Mouse (Mus musculus) ZHBTc4 (cell line): ENCODE measurements at regions not wholly inside any gene's neighbourhood (a gene's known extent, or its start where the extent isn't known, plus 50 kb on each side); places are given as distances from the start of the nearest gene placed in this dataset.

ENCODE experiments used
- DNase-seq: peaks from one replicate; pipeline ENCODE4 v3.0.0-alpha.2; 2011; ENCODE audit warnings: low read depth, low spot score

DNA sequence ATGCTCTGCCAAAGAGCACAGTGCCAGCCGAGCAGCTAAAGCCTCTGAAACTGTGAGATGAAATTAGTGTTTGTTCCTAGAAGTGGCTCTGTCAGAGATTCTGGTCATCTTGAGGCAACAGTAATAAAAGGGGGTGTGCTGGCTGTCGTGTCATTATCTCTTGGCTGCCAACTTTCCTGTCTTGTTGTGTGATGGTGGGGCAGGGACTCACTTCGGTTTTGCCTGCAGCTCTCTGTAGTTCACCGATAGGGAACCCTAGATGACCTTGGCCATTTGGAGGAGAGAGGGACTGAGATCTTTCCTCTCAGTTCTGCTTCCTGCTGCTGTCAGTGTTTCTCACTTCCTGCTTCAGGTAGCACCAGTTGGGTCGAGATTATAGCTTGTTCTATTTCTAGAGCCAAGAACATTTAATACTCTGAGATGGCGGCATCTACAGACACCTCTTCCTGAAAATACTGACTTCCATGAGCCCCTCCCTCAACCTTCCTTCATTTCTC lies 159.8 kb upstream of the Kbtbd8 start:
- no peak for DNase-seq

GRCm38 (mm10) chr6:94954580-94954979 lies 162.5 kb upstream of the Kbtbd8 start:
- no peak for DNase-seq

DNA sequence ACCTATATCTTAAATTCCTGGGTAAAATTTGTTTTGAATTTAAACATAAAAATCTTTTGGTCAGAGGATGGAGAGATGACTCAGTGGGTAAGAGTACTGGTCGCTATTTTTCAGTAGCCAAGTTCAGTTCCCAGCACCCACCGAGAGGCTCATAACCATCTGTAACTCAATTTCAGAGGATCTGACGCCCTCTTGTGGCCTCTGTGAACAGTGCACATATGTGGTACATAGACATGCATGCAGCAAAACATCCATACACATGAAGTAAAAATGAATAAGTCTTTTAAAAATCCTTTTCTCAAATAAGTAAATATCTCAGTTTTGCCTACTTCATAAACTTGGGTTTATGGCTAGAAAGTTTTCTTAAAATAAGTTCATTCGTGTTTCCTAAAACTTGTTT lies 163.4 kb upstream of the Kbtbd8 start:
- DNase-seq, result peak; percentile 27

GRCm38 (mm10) chr6:94951971-94952768 lies 164.9 kb upstream of the Kbtbd8 start:
- peak; percentile 64 for DNase-seq

DNA sequence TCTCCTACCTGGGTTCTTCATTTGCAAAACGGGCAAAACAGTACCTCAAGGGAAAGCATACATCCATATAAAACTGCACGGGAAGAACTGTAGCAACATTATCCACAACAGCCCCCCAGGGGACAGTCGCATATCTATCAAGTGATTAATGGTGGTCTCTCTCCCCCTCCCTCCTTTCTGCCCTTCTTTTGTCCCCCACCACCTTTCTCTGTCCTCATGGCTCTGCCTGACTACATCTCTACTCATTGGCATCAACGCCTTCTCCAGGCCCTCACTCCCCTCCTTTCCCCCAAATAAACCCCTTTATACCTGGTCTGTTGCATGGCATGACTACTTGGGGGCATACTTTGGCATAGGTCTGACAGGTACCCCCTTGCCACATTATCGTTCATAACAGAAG lies 166.1 kb upstream of the Kbtbd8 start:
- no peak for DNase-seq

DNA sequence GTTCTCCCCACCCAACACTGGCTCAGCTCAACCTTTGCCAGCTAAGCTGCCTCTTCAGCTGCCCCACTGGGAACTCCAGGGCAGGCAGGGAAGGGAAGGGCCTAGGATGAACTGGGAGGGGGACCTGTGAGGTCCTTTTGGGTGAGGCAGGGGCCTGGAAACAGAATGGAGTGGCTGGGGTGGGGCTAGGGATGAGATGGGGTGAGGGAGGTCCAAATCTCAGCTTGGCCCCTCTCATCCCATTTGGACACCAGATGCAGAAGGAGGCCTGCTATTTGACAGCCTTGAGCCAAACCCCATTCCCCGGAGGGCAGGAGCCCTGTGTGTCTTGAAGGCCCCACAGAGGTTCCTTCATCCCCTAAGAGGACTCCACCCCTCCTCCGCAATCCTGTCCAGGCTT lies 166.7 kb upstream of the Kbtbd8 start:
- no peak for DNase-seq

DNA sequence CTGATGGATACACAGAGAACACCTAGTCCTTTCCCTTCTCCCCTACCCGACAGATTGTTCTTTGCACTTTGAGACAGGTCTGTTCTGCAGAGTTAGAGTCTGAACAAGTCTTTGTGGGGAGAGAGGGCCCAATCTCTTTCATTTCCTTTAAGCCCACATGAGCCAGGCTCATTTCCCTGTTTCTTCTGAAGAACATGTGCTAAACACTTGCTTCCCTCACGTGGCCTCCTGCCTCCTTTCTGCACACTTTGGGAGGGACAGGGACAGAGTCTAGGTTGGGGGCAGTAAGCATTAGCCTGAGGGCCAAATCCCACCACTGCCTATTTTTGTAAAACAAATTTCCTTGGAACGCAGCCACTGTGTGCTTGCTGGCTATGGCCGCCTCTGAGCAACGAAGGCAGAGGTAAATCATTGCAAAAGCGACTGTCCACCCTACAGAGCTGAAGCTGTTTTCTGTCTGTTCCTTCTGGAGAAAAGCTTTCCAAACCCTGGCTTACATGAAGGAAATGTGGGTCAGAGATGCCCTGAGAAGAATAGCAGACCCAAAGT lies 170.6 kb upstream of the Kbtbd8 start:
- DNase-seq, result no peak

DNA sequence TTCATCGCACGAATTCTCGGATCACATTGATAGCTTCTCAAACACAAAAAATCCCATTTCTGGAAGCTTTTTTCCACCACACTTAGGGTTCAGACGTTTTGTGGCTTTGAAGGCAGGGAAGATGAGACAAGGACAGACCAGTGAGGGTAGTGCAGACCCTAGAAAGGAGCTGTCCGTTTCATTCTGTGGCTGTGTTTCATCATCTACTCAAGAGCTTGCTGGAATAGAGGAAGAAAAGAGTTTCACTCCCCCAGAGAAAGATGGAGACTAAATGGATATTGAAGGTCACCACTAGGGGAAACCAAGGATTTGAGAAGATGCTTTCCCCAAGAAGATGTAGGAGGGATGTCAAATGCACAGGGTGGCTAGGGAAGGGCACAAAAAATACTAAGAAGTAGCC lies 171.3 kb upstream of the Kbtbd8 start:
- no peak for DNase-seq

GRCm38 (mm10) chr6:94944196-94944595 lies 172.8 kb upstream of the Kbtbd8 start:
- DNase-seq, result peak; percentile 29

GRCm38 (mm10) chr6:94938949-94939348 lies 178.1 kb upstream of the Kbtbd8 start:
- DNase-seq, result no peak

GRCm38 (mm10) chr6:94936206-94936605 lies 180.8 kb upstream of the Kbtbd8 start:
- no peak for DNase-seq

GRCm38 (mm10) chr6:94935706-94936105 lies 181.3 kb upstream of the Kbtbd8 start:
- no peak for DNase-seq

DNA sequence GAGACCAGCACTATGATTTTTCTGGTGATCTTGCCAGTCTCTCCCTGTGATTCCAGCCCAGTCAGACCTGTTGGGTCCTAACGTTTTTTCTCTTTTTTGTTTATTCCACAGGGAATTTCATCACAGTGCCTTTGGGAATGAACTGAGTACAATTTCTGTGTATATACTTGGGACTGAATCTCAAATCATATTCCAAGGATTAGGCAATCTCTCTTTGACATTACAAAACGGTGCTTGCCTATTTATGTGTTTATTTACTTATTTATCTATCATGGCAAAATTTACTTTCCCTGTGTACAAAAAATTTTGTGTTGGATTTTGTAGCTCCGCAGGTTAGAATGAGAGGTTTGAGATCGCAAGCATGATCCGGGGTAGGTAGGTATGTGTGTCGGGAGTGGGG lies 189.2 kb upstream of the Kbtbd8 start:
- no peak for DNase-seq

GRCm38 (mm10) chr6:94926652-94927211 lies 190.3 kb upstream of the Kbtbd8 start:
- DNase-seq, result no peak

DNA sequence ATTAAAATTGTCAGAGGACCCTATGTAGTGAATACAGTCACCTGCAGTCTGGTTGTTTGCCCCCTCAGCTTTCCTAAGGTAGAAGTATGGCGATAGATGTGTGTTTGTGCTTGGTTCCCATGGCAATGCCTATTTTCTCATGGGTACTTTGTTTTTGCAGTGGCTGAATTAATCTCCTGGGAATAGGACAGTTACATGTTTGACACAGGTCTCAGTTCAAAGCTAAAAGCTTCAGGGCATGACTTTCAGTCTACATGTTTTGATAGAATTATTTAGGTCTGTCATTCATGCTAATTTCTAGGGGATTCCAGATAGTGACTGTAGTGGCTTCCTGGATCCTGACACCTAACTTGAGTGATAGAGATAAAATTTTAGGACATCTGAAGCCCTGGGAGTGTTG lies 191.6 kb upstream of the Kbtbd8 start:
- DNase-seq, result no peak

DNA sequence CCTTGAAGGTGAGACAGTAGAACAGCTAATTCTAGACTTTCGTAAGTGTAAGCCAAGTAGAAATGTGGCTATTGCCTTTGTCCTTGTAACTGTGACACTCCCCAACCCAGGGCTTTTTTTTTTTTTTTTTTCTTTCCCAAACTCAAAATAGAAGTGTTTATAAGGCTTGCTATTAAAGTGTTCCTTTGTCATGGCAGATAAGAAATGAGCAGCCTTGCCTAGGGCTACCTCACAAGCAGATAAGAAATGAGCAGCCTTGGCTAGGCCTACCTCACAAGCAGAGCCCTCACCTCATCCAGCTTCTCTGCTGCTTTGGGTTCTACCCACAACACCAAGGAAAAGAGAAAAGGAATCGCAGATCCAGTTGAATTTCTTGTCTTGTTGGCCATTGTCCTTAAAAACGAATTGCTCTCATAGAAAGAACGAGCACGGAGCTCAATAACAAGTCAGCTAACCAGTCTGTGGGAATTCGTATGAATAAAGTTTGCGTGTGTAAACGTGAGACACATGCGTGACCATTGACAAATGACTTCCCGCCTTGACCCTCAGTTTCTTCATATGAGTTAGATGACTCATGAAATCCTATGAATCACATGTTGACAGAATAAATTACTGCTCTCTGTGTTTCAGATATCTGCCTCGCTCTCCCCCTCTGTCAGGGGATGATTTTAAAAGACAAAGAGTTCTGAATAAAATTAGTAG lies 192.6 kb upstream of the Kbtbd8 start:
- DNase-seq, result no peak

DNA sequence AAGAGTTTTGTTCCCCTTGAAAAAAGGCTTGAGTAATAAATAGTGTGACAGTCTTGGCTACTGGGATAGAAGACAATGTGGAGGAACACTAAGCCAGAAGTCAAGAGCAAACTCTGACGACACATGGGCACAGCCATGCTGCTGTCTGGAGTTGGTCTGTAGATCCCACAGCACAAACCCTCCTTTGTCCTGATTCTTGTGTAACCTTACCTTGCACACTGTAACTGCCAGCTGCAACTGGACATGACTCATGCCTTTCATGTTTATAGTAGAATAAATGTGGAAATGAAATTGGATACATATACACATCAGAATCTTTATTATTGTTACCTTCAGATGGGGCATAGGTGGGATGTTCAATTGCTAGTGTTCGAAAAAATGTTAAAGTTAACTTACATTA lies 195.3 kb upstream of the Kbtbd8 start:
- no peak for DNase-seq

DNA sequence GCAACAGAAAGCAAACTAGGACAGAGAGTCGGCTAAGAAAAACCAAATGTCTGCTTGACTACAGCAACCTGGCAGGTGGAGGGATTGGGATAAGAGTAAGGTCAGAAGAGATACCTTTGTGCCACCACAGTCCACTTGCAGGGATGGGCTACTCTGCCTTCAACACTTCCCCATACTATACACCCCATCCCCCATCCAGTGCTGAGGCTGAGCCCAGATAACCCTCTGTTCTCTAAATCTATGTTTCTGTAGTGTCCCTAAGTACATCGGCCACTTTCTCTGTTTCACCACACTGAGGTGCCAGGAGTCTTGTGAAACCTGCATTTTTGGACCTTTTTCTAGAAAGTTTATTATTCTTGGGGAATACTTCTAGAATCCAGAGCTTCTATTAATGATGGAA lies 196.3 kb upstream of the Kbtbd8 start:
- DNase-seq, result no peak

GRCm38 (mm10) chr6:94919194-94919743 lies 197.8 kb upstream of the Kbtbd8 start:
- DNase-seq, result no peak

DNA sequence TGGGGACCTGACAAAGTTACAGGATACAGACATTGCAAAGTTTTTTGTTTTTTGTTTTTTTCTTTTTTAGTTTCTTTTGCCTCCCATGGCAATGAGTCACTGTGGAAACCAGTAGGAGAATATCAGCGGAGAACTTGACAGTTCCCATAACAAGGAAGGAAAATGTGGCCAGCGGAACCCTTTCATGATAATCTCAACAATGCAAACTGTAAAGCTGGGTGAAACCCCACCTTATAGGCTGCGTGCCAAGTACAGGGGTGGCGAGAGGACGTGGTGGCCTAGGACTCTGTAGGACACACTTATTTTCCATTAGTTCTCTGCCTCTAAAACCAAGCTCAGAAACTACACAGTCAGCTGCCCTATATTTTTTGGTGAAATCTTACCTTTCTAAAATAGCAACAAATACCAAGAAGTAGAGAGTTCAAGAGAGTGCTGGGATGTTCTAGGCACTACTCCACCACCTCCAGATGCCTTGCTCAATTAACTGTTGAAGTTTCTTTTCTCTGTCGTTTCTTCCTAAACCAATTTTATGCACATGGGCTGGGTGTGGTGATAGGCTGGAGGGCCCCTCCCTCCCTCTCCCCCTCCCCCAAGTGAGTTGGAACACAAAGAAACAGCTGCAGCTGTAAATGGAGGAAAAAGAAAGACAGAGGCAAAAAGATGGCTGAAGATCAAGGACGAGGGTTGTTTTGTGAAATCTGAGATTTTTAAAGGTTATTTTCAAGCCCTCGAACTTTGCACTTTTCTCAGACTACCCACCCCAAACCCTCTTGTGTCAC lies 201.0 kb upstream of the Kbtbd8 start:
- peak; percentile 72 for DNase-seq

GRCm38 (mm10) chr6:94911836-94912235 lies 205.2 kb upstream of the Kbtbd8 start:
- no peak for DNase-seq
